Mouse (Mus musculus) left cerebral cortex, adult 2 months (tissue): ENCODE measurements at regions not wholly inside any gene's neighbourhood (a gene's known extent, or its start where the extent isn't known, plus 50 kb on each side); places are given as distances from the start of the nearest gene placed in this dataset.

Experiments used
- DNase-seq, 2 experiments: peaks; one replicate each; pipeline ENCODE4 v3.0.0; 2021 to 2022; ENCODE audit warnings: low spot score in 2 of 2, mixed read lengths in 1 of 2; ENCODE audit errors: extremely low spot score in 1 of 2
- H3K27ac ChIP-seq: fragments of 200-600 bp; 2 replicates; pipeline ENCODE4 v1.8.1; 2022
- H3K4me3 ChIP-seq: fragments of 200-600 bp; 2 replicates; pipeline ENCODE4 v1.8.1; 2022
- CTCF ChIP-seq: fragments of 200-600 bp; IDR thresholded peaks from 2 replicates; pipeline ENCODE4 v1.8.1; 2022; ENCODE audit warnings: antibody characterized with exemption, mild to moderate bottlenecking, moderate library complexity
- intact Hi-C: fragments of 180-260 bp; cut with DNase I; formaldehyde crosslinking; loops from one replicate; pipeline ENCODE4 v1.15.1; 2025

DNA sequence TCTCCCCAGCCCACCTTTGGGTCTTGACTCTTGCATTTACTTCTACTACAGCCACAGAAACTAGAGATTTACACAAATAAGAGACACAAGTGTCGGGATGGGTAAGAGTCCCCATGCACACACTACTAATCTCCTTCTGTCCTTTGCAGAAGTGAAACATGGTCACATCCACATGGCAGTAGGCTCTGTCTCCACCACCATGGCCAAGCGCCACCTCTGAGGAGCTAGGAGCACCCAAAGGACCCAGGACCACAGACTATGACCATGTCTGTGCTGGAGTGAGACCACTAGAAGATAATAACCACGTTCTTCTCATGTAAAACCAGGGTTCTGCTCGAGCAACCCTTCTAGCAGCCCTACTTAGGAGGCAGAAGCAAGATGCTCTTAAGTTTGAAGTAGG, 81.1 kb upstream of the Arid1b start:
- Histone ChIP-seq H3K27ac (no peak overlapping the region), H3K4me3 (no peak overlapping the region)
- no peak for TF ChIP-seq CTCF
- intact Hi-C loops: no loop called here
- no peak for DNase-seq

DNA sequence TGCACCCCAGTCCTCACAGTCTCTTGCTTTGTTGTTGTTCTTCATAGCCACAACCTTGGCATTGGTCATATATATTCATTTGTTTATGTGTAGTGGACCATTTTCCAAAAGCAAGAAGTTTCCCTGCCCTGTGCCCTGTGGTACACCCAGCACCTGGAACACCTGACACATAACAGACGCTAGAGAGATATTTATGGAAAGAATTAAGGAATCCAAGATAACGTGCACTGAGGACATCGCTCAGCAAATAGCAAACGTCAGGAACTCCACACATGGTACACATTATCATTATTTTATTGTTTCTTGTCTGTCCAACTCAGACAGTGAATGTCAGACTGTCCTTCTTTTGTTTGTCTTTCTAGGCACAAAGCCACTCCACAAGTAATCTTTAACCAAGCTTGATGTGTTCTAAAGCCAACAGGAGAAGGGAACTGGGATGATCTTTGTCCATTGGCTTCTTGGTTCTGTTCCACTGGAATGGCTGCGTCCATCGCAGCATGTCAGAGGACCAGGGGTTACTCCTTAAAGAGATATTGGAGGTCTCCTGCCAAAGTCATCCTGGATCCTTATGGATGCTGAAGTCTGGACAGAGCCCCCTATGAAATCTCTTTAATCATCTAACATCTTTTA, 74.2 kb upstream of the Arid1b start:
- TF ChIP-seq CTCF: no peak
- H3K27ac ChIP-seq: no peak overlapping the region
- intact Hi-C loops: no loop called here
- no peak overlapping the region for H3K4me3 ChIP-seq
- no peak for DNase-seq

DNA sequence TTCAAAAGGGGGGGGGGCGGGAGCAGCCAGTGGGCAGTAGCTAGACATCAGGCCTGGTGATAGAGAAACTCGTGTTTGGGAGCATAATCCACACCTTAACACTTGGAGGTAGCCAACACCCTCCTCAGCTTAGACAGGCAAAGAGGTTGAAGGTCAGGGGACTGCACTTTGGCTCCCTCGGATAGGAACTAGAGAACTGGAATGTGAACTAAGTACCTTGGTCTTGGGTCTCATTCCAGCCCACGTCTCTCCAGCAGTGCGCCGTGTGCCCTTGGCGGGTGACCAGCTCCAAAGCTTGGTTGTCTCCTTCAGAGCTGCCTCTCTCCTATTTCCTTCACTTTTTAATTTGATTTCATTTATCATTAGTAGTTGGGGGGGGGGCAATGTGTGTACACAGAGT, 73.0 kb upstream of the Arid1b start:
- intact Hi-C loops: no loop called here
- Histone ChIP-seq H3K4me3 (no peak overlapping the region), H3K27ac (no peak overlapping the region)
- TF ChIP-seq CTCF: no peak
- no peak for DNase-seq

DNA sequence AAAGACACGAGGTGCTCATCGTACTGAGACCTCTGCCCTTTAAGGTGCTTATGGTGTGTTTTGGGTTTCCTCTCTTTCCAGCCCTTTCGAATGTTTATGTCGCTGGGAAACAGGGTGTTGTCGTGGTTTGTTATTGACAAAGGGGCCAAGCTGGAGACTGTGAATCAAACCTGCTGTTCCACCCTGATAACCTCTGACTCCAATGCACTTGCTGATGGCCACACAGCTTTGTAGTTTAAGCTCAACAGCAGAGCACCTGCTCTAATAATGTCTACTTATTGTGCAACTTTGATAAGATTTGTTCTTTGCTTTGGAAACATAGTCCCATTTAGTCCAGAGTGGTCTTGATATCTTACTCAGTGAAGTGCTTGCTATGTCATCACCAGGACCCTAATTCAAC, 65.5 kb upstream of the Arid1b start:
- H3K4me3 ChIP-seq: no peak overlapping the region
- no peak overlapping the region for H3K27ac ChIP-seq
- intact Hi-C loops: no loop called here
- TF ChIP-seq CTCF: no peak
- DNase-seq: no peak

DNA sequence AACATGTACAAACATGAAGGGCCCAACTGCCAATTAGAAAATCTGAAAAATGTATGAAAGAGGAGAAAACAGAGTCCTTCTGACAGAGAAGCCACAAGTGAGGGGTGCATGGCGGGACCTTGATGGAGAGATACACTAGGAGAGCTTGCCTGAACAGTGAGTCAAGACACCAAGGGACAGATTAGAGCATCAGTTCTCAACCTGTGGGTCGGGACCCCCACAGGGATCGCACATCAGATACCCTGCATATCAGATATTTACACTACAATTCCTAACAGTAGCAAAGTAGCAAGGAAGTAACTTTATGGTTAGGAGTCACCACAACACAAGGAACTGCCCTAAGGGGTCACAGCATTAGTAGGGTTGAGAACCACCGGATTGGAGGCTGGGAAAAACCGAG, 58.9 kb upstream of the Arid1b start:
- intact Hi-C loops: no loop called here
- Histone ChIP-seq H3K4me3 (no peak overlapping the region), H3K27ac (no peak overlapping the region)
- DNase-seq: no peak
- no peak for TF ChIP-seq CTCF

DNA sequence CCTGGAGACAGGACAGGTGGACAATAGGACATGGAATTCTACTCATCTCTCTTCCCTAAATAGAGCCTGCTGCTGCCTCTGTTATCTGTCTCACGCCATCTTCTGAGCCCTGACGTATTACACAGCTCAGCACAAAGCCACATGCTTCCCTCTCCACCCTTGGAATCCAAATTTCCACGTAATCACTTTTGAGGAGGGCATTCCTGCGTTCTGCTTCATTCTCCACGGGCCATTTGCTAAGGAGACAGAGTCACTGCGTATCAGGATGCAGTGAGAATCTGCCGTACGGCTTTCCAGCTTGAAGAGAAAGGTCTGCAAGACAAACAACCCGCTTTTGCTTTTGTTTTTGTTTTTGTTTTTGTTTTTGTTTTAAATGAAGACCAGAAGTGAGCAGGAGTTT, 53.5 kb upstream of the Arid1b start:
- intact Hi-C loops: no loop called here
- DNase-seq: no peak
- Histone ChIP-seq H3K4me3 (no peak overlapping the region), H3K27ac (no peak overlapping the region)
- TF ChIP-seq CTCF: no peak

DNA sequence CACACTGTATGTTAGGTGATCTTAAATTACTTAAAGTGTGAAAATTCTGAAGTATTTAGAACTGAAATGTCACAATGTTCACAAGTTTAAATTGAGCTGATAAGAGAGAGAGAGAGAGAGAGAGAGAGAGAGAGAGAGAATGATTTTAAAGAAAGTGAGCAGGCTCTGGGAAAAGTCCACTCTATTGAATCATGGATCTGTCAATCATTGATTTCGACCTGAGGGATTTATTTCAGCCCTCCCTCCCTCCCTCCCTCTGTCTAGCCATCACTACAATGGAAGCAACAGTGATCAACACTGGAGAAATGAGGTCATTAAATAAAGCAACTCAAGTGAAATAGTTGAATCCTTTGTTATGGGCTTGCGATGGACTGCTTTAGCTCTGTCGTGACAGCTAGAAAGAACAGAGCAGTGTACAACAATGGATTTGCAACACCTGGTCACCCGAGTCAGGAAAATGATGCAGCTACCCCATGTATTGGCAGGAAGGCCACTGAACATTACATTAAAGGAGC, 52.8 kb upstream of the Arid1b start:
- no peak overlapping the region for H3K27ac ChIP-seq
- intact Hi-C loops: no loop called here

DNA sequence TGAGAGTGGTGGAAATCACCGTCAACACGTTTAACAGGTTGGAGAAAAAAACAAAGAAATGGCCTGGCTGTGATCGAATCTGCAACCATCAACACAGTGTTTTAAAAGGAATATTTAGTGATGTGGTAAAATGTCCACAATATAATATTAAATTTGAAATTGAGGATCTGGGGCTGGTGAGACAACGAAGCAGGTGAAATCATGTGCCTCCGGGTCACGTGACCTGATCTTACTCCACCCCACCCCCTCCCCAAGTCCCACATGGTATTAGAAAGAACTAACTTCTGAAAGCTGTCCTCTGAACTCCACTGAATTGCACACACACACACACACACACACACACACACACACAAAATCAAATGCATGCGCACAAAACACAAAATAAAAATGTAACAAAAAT, 51.3 kb upstream of the Arid1b start:
- Histone ChIP-seq H3K4me3 (no peak overlapping the region), H3K27ac (no peak overlapping the region)
- DNase-seq: no peak
- intact Hi-C loops: no loop called here
- TF ChIP-seq CTCF: no peak

More for the DNA sequence above, 52.8 kb upstream of the Arid1b start:
- no peak for TF ChIP-seq CTCF
- H3K4me3 ChIP-seq: no peak overlapping the region
- DNase-seq: no peak
